Mouse (Mus musculus): ENCODE data around the gene Eomes. TPM values are rescaled to one million over a fixed set of nuclear protein-coding genes. Genes with fewer than 3 reads are reported as not detected.

The Eomes gene
- total and polyA plus RNA-seq, 2 experiments from 2014 or later: not detected

DNA sequence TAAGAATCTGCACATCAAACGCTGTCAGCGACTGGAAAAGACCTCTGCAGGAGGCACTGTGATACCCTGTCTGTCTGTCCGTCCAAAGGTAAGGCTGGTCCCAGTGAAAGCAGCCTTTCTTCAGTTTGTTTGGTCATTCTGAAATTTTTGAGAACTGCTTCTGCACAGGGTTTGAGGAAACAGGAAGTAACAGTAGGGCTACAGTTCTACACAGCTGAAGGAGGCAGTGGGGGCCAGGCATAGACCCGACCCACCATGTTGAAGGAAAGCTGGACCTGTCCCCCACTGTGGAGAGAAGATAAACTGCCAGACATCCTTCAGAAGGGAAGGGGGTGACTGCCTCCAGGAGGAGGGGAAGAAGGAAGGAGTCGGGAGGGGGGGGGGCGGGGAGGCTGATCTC lies 21.6 kb upstream of the Eomes start:
- H3K4me1 ChIP-seq (ENCODE audit: control insufficient read depth, insufficient read depth): no peaks in the 10 kb centered on the region
- no peak overlapping the region for H3K4me2 ChIP-seq (ENCODE audit: low read depth, low read length)
- DNase-seq (ENCODE audit: low spot score) (no peak), ATAC-seq (ENCODE audit: insufficient read depth, low read depth) (no peak)
- H3K4me3 ChIP-seq (ENCODE audit: low read depth, low read length): no peak overlapping the region
- no peaks in the 10 kb centered on the region for H3K9me3 ChIP-seq (replicated peaks; ENCODE audit: control insufficient read depth, low read length)
- H3K27ac ChIP-seq (ENCODE audit: low read depth): no peak overlapping the region
- no peaks in the 10 kb centered on the region for H3K36me3 ChIP-seq (replicated peaks; ENCODE audit: control insufficient read depth, insufficient read depth, low read length)
- WGBS: 38% methylated on average over 6 of the region's 6 CpGs
- H3K9ac ChIP-seq (replicated peaks; ENCODE audit: low read depth, low read length): no peak overlapping the region
- TF ChIP-seq CTCF (IDR thresholded peaks at IDR 0.05; ENCODE audit: low read depth) (no peak), EP300 (IDR thresholded peaks at IDR 0.05; ENCODE audit: low read depth) (no peak)
- H3K27me3 ChIP-seq (ENCODE audit: control insufficient read depth, insufficient read depth, low read length): no peaks in the 10 kb centered on the region

DNA sequence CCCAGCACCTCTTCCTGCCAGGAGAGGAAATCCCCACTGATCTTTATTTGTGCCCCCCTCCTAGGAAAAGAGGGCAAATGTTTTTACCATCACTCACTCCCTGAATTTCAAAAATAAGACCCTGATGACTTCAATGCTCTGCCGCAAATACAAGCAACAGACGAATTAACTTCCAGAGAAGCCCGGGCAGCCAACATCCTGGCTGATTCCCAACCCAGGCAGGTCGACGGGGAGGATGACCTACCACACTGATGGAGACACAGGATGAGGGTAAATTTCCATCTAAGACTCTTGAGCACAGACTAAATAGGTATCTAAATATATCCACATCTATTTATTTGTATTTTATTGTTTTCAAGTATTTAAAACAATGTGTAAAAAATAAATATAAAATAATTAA lies 20.0 kb upstream of the Eomes start:
- Histone ChIP-seq H3K4me1 (ENCODE audit: control insufficient read depth, insufficient read depth) (no peaks in the 10 kb centered on the region), H3K27ac (ENCODE audit: low read depth) (no peak overlapping the region), H3K4me2 (ENCODE audit: low read depth, low read length) (no peak overlapping the region), H3K9me3 (replicated peaks; ENCODE audit: control insufficient read depth, low read length) (no peaks in the 10 kb centered on the region), H3K27me3 (ENCODE audit: control insufficient read depth, insufficient read depth, low read length) (0 out of 2 replicates have a peak, but pooled peaks cover 5% of the 10 kb centered on the region), H3K9ac (replicated peaks; ENCODE audit: low read depth, low read length) (no peak overlapping the region), H3K36me3 (replicated peaks; ENCODE audit: control insufficient read depth, insufficient read depth, low read length) (no peaks in the 10 kb centered on the region), H3K4me3 (ENCODE audit: low read depth, low read length) (no peak overlapping the region)
- no peak for ATAC-seq (ENCODE audit: insufficient read depth, low read depth)
- no peak for DNase-seq (ENCODE audit: low spot score)
- no peak for TF ChIP-seq EP300 (IDR thresholded peaks at IDR 0.05; ENCODE audit: low read depth)
- TF ChIP-seq CTCF (IDR thresholded peaks at IDR 0.05; ENCODE audit: low read depth): no peak
- WGBS: 5% methylated on average over 5 of the region's 5 CpGs

DNA sequence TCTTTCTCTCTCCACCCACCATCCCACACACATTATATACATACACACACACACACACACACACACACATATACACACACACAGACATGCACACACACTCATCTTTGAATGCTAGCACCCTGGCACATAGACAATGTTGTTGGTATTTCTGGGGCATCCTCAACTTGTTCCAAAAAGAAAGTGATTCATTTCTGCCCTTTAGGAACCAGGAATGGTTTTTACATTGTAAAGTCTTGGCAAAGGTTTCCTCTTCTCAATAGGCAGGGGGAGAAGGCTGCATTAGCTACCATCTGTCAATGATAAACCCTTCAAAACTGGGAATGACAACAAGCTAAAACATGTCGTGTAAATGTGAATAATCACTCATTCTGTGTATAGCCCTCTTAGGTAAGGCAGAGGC lies 14.0 kb upstream of the Eomes start:
- ATAC-seq (ENCODE audit: insufficient read depth, low read depth) (no peak), DNase-seq (ENCODE audit: low spot score) (no peak)
- Histone ChIP-seq H3K27ac (ENCODE audit: low read depth) (no peak overlapping the region), H3K4me1 (ENCODE audit: control insufficient read depth, insufficient read depth) (no peaks in the 10 kb centered on the region), H3K36me3 (replicated peaks; ENCODE audit: control insufficient read depth, insufficient read depth, low read length) (no peaks in the 10 kb centered on the region), H3K9ac (replicated peaks; ENCODE audit: low read depth, low read length) (no peak overlapping the region), H3K4me2 (ENCODE audit: low read depth, low read length) (no peak overlapping the region), H3K4me3 (ENCODE audit: low read depth, low read length) (no peak overlapping the region), H3K27me3 (ENCODE audit: control insufficient read depth, insufficient read depth, low read length) (peaks cover 34% of the 10 kb centered on the region), H3K9me3 (replicated peaks; ENCODE audit: control insufficient read depth, low read length) (no peaks in the 10 kb centered on the region)
- TF ChIP-seq CTCF (IDR thresholded peaks at IDR 0.05; ENCODE audit: low read depth): no peak
- no peak for TF ChIP-seq EP300 (IDR thresholded peaks at IDR 0.05; ENCODE audit: low read depth)
- 62% methylated on average over 1 of the region's 1 CpGs for WGBS

DNA sequence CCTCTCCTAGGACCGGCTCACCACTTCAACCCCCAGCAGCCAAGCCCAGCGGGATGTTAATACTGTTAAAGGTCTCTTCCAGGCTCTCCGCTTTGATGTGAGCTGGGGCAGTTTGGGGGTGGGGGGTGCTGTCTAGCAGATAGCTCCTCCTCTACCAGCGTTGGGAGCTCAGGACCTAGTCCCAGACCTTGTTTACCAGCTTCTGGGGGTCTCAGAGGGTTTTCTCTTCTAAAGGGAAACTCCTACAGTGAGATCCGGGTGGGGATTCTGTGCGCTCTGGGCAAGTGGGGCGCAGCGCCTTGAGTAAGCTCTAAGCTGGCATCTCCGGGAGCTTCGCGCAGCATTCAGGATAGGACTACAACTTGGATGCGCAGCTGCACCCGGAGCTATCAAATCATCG lies 9.7 kb upstream of the Eomes start:
- peaks cover 60% of the 10 kb centered on the region for H3K27me3 ChIP-seq (ENCODE audit: control insufficient read depth, insufficient read depth, low read length)
- H3K36me3 ChIP-seq (replicated peaks; ENCODE audit: control insufficient read depth, insufficient read depth, low read length): no peaks in the 10 kb centered on the region
- ATAC-seq (ENCODE audit: insufficient read depth, low read depth): no peak
- no peak overlapping the region for H3K27ac ChIP-seq (ENCODE audit: low read depth)
- no peak overlapping the region for H3K4me3 ChIP-seq (ENCODE audit: low read depth, low read length)
- TF ChIP-seq EP300 (IDR thresholded peaks at IDR 0.05; ENCODE audit: low read depth): no peak
- no peak for TF ChIP-seq CTCF (IDR thresholded peaks at IDR 0.05; ENCODE audit: low read depth)
- no peak overlapping the region for H3K4me2 ChIP-seq (ENCODE audit: low read depth, low read length)
- no peak overlapping the region for H3K9ac ChIP-seq (replicated peaks; ENCODE audit: low read depth, low read length)
- DNase-seq (ENCODE audit: low spot score): no peak
- H3K9me3 ChIP-seq (replicated peaks; ENCODE audit: control insufficient read depth, low read length): no peaks in the 10 kb centered on the region
- WGBS: 4% methylated on average over 14 of the region's 14 CpGs
- no peaks in the 10 kb centered on the region for H3K4me1 ChIP-seq (ENCODE audit: control insufficient read depth, insufficient read depth)

DNA sequence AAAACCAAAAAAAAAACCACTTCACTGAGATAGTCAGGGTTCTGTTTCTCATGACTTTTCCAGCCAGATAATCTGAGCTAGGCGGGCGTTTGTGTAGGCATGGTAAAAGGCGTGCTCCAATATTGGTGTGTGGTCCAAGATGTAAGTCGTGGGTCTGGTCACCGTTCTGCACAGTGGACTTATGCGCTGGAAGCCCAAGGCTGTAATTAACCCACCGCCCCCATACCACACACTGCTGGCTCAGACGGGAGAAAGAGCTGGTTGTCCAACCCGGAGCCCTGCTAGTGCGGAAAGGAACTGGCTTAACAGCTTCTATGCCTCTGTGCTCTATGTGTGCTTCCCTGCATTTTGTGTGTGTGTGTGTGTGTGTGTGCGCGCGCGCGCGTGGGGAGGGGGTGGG lies 8.7 kb upstream of the Eomes start:
- WGBS: 15% methylated on average over 16 of the region's 16 CpGs
- Histone ChIP-seq H3K27ac (ENCODE audit: low read depth) (no peak overlapping the region), H3K9me3 (replicated peaks; ENCODE audit: control insufficient read depth, low read length) (no peaks in the 10 kb centered on the region), H3K4me3 (ENCODE audit: low read depth, low read length) (no peak overlapping the region), H3K27me3 (ENCODE audit: control insufficient read depth, insufficient read depth, low read length) (peaks cover 61% of the 10 kb centered on the region), H3K9ac (replicated peaks; ENCODE audit: low read depth, low read length) (no peak overlapping the region), H3K4me2 (ENCODE audit: low read depth, low read length) (no peak overlapping the region), H3K4me1 (ENCODE audit: control insufficient read depth, insufficient read depth) (no peaks in the 10 kb centered on the region), H3K36me3 (replicated peaks; ENCODE audit: control insufficient read depth, insufficient read depth, low read length) (no peaks in the 10 kb centered on the region)
- no peak for TF ChIP-seq CTCF (IDR thresholded peaks at IDR 0.05; ENCODE audit: low read depth)
- no peak for TF ChIP-seq EP300 (IDR thresholded peaks at IDR 0.05; ENCODE audit: low read depth)
- ATAC-seq (ENCODE audit: insufficient read depth, low read depth) (no peak), DNase-seq (ENCODE audit: low spot score) (no peak)

DNA sequence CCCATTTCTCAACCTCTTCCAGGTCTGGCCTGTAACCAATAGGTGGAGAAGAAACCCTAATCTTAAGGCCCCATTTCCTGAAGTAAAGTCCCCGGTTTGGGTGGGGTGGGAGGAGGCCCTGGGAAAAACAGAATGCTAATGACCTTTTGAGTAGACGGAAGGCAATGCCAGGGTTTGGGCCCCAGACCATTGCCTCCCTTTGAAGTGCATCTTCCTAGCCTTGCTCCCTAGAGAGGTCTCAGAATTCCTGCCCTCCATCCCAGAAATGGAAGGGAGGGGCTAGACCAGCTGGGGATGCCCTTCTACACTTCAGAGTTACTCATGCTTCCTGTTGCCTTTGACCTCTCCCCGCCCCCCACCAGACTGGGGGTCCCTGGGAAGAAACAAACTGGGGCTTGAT lies 6.7 kb upstream of the Eomes start:
- no peak overlapping the region for H3K4me3 ChIP-seq (ENCODE audit: low read depth, low read length)
- 24% methylated on average over 3 of the region's 3 CpGs for WGBS

More for the DNA sequence above, 6.7 kb upstream of the Eomes start:
- TF ChIP-seq CTCF (IDR thresholded peaks at IDR 0.05; ENCODE audit: low read depth): no peak
- TF ChIP-seq EP300 (IDR thresholded peaks at IDR 0.05; ENCODE audit: low read depth): no peak
- Histone ChIP-seq H3K27ac (ENCODE audit: low read depth) (no peak overlapping the region), H3K9me3 (replicated peaks; ENCODE audit: control insufficient read depth, low read length) (no peaks in the 10 kb centered on the region), H3K4me2 (ENCODE audit: low read depth, low read length) (no peak overlapping the region), H3K27me3 (ENCODE audit: control insufficient read depth, insufficient read depth, low read length) (peaks cover 74% of the 10 kb centered on the region), H3K9ac (replicated peaks; ENCODE audit: low read depth, low read length) (no peak overlapping the region), H3K4me1 (ENCODE audit: control insufficient read depth, insufficient read depth) (no peaks in the 10 kb centered on the region), H3K36me3 (replicated peaks; ENCODE audit: control insufficient read depth, insufficient read depth, low read length) (no peaks in the 10 kb centered on the region)
- ATAC-seq (ENCODE audit: insufficient read depth, low read depth) (no peak), DNase-seq (ENCODE audit: low spot score) (no peak)
